Mouse (Mus musculus): ENCODE measurements around the gene Msl3l2. TPM values are rescaled to one million over a fixed set of nuclear protein-coding genes. Genes with fewer than 3 reads are reported as not detected.

Gene Msl3l2
- polyA plus RNA-seq, 1 experiment from 2014 or later, result 7.2 TPM

GRCm38 (mm10) chr10:56164411-56164810 lies 57.7 kb downstream of the Msl3l2 start:
- H3K4me2 ChIP-seq (replicated peaks; ENCODE audit: low read depth, low read length), result no peak overlapping the region
- no peak overlapping the region for H3K9ac ChIP-seq (replicated peaks; ENCODE audit: low read depth)
- TF ChIP-seq CTCF (IDR thresholded peaks at IDR 0.05), result no peak
- no peak for TF ChIP-seq EP300 (IDR thresholded peaks at IDR 0.05)
- 75% methylated on average over 3 of the region's 3 CpGs for WGBS
- no peaks in the 10 kb centered on the region for H3K27me3 ChIP-seq (replicated peaks; ENCODE audit: insufficient read depth, low read length)
- DNase-seq (ENCODE audit: low spot score) (no peak), ATAC-seq (no peak)
- no peak overlapping the region for H3K27ac ChIP-seq (ENCODE audit: low read length)
- H3K36me3 ChIP-seq (ENCODE audit: insufficient read depth, low read length), result no peaks in the 10 kb centered on the region
- H3K9me3 ChIP-seq (ENCODE audit: low read length), result no peaks in the 10 kb centered on the region
- no peak overlapping the region for H3K4me3 ChIP-seq (ENCODE audit: low read depth, low read length)
- H3K4me1 ChIP-seq (ENCODE audit: insufficient read depth, low read depth, low read length), result no peaks in the 10 kb centered on the region

GRCm38 (mm10) chr10:56165758-56166157 lies 59.0 kb downstream of the Msl3l2 start:
- no peaks in the 10 kb centered on the region for H3K4me1 ChIP-seq (ENCODE audit: insufficient read depth, low read depth, low read length)
- H3K27ac ChIP-seq (ENCODE audit: low read length), result no peak overlapping the region
- no peak overlapping the region for H3K9ac ChIP-seq (replicated peaks; ENCODE audit: low read depth)
- H3K4me2 ChIP-seq (replicated peaks; ENCODE audit: low read depth, low read length), result no peak overlapping the region
- H3K27me3 ChIP-seq (replicated peaks; ENCODE audit: insufficient read depth, low read length), result no peaks in the 10 kb centered on the region
- ATAC-seq (no peak), DNase-seq (ENCODE audit: low spot score) (no peak)
- no peaks in the 10 kb centered on the region for H3K9me3 ChIP-seq (ENCODE audit: low read length)
- no peak overlapping the region for H3K4me3 ChIP-seq (ENCODE audit: low read depth, low read length)
- WGBS, result 91% methylated on average over 4 of the region's 4 CpGs
- TF ChIP-seq CTCF (IDR thresholded peaks at IDR 0.05) (no peak), EP300 (IDR thresholded peaks at IDR 0.05) (no peak)
- H3K36me3 ChIP-seq (ENCODE audit: insufficient read depth, low read length), result no peaks in the 10 kb centered on the region

Other genes with a start within 250 kb of the Msl3l2 start
- gene Tbc1d32, start 121.8 kb downstream of the Msl3l2 start, polyA plus RNA-seq (2015; fragmentation: Nextera tagmentation; extraction: Ambion mirVana), result 1.6 and 2.1 TPM in 2 replicates